Mouse (Mus musculus) kidney, embryonic 15.5 days (tissue): Measurements from ENCODE around the gene Epha1. TPM values are rescaled to one million over a fixed set of nuclear protein-coding genes. Genes with fewer than 3 reads are reported as not detected.

ENCODE experiments used
- ATAC-seq: fragments of 200-750 bp; cut with Nextera tagmentation; replicated peaks from 2 replicates; pipeline ENCODE4 v1.8.0; 2017; ENCODE audit warnings: moderate TSS enrichment; ENCODE audit not compliant: low FRiP score
- H3K27ac ChIP-seq: fragments of 300-500 bp; sonication (generic); 2 replicates; pipeline ENCODE4 v1.5.1; 2015; ENCODE audit warnings: mild to moderate bottlenecking, inconsistent platforms
- H3K27me3 ChIP-seq: fragments of 300-500 bp; sonication (generic); 2 replicates; pipeline ENCODE4 v1.6.1; 2015; ENCODE audit warnings: inconsistent platforms
- H3K36me3 ChIP-seq: fragments of 300-500 bp; sonication (generic); 2 replicates; pipeline ENCODE4 v1.6.1; 2015; ENCODE audit warnings: inconsistent platforms
- H3K4me1 ChIP-seq: fragments of 300-500 bp; sonication (generic); 2 replicates; pipeline ENCODE4 v1.6.1; 2015; ENCODE audit warnings: inconsistent platforms
- H3K4me2 ChIP-seq: fragments of 300-500 bp; sonication (generic); 2 replicates; pipeline ENCODE4 v1.6.1; 2015; ENCODE audit warnings: moderate library complexity, mild to moderate bottlenecking, inconsistent platforms
- H3K4me3 ChIP-seq: fragments of 300-500 bp; sonication (generic); replicated peaks from 2 replicates; pipeline ENCODE4 v1.5.1; 2015; ENCODE audit warnings: mild to moderate bottlenecking, inconsistent platforms
- H3K9ac ChIP-seq: fragments of 300-500 bp; sonication (generic); 2 replicates; pipeline ENCODE4 v1.6.1; 2015; ENCODE audit warnings: mild to moderate bottlenecking, inconsistent platforms
- H3K9me3 ChIP-seq: fragments of 300-500 bp; sonication (generic); replicated peaks from 2 replicates; pipeline ENCODE4 v1.6.1; 2016; ENCODE audit warnings: inconsistent platforms
- WGBS: fragments of 180-500 bp; shearing (Covaris S2); methylation state at CpG from one replicate; pipeline ENCODE4 v1.1.7; 2015; ENCODE audit warnings: mixed read lengths; 5-methylcytosine and 5-hydroxymethylcytosine counted together
- polyA plus RNA-seq: library from polyadenylated mRNA; unstranded; fragments of >200 nt; fragmentation: Nextera tagmentation; extraction: Ambion mirVana; gene quantifications from 2 replicates; pipeline ENCODE4 v1.2.1, GENCODE M21; 2015

Epha1 gene
- polyA plus RNA-seq, 1 experiment from 2014 or later, result 7.5 TPM

- no peak for ATAC-seq
- H3K9ac ChIP-seq, result no peak overlapping the region
- no peak overlapping the region for H3K27ac ChIP-seq
- 80% methylated on average over 3 of the region's 3 CpGs for WGBS
- H3K4me2 ChIP-seq, result no peak overlapping the region
- no peaks in the 10 kb centered on the region for H3K36me3 ChIP-seq
- H3K4me3 ChIP-seq, result no peak overlapping the region
- no peaks in the 10 kb centered on the region for H3K4me1 ChIP-seq
- H3K27me3 ChIP-seq, result no peaks in the 10 kb centered on the region
- H3K9me3 ChIP-seq, result no peaks in the 10 kb centered on the region
Measured at GRCm38 (mm10) chr6:42330946-42331345, 42.1 kb downstream of the Epha1 start.

- Histone ChIP-seq H3K27me3 (no peaks in the 10 kb centered on the region), H3K4me1 (peaks cover 1% of the 10 kb centered on the region; the same call in 1 of the 2 replicates), H3K9me3 (no peaks in the 10 kb centered on the region), H3K27ac (no peak overlapping the region), H3K9ac (no peak overlapping the region), H3K4me2 (no peak overlapping the region), H3K4me3 (no peak overlapping the region), H3K36me3 (no peaks in the 10 kb centered on the region)
- whole genome bisulfite sequencing, result 64% methylated on average over 3 of the region's 3 CpGs
- ATAC-seq, result 0 out of 2 replicates have a peak, but pooled peaks have one; percentile 18
Measured at GRCm38 (mm10) chr6:42330216-42330615, 42.9 kb downstream of the Epha1 start.

DNA sequence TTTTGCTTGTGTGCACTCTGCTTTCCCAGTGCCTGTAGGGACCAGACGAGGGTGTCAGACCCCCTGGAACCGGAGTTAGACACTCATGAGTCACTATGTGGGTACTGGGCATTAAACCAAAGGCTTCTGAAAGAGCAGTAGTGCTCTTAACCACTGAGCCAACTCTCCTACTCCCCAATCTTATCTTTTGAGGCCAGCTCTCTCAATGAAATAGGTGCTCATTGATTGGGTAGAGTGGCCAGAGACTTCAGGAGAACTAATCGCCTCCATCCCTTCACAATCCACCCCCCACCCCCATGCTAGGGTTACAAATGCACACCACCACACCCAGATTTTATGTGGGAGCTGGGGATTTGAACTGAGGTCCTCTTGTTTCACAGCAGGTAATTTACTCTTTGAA is 44.3 kb downstream of the Epha1 start:
- WGBS, result 76% methylated on average over 3 of the region's 3 CpGs
- no peak overlapping the region for H3K4me2 ChIP-seq
- no peak for ATAC-seq

GRCm38 (mm10) chr6:42326509-42326908 is 46.6 kb downstream of the Epha1 start:
- no peak for ATAC-seq
- H3K9me3 ChIP-seq, result no peaks in the 10 kb centered on the region
- H3K4me3 ChIP-seq, result no peak overlapping the region
- H3K4me1 ChIP-seq, result peaks cover 22% of the 10 kb centered on the region
- no peaks in the 10 kb centered on the region for H3K36me3 ChIP-seq
- WGBS, result 85% methylated on average over 3 of the region's 3 CpGs
- no peak overlapping the region for H3K27ac ChIP-seq
- no peak overlapping the region for H3K9ac ChIP-seq
- H3K4me2 ChIP-seq, result no peak overlapping the region
- peaks cover 34% of the 10 kb centered on the region for H3K27me3 ChIP-seq

More for the DNA sequence above, 44.3 kb downstream of the Epha1 start:
- H3K9ac ChIP-seq, result no peak overlapping the region
- no peak overlapping the region for H3K4me3 ChIP-seq
- peaks cover 11% of the 10 kb centered on the region for H3K27me3 ChIP-seq
- H3K36me3 ChIP-seq, result no peaks in the 10 kb centered on the region
- no peak overlapping the region for H3K27ac ChIP-seq
- peaks cover 16% of the 10 kb centered on the region for H3K4me1 ChIP-seq
- H3K9me3 ChIP-seq, result no peaks in the 10 kb centered on the region

GRCm38 (mm10) chr6:42325268-42325609 is 47.8 kb downstream of the Epha1 start:
- no peak for ATAC-seq
- WGBS, result 7% methylated on average over 7 of the region's 7 CpGs
- H3K9ac ChIP-seq, result 0 out of 2 replicates have a peak overlapping the region, but pooled peaks have one; percentile 53

GRCm38 (mm10) chr6:42324482-42325267 is 48.4 kb downstream of the Epha1 start, which contains the start of gene Fam131b:
Gene Fam131b (minus strand): TSS chr6:42324643.
- Histone ChIP-seq H3K4me3 (peak within 1 kb of the TSS; percentile 67), H3K4me1 (peaks cover 22% of the 10 kb centered on the region), H3K9ac (peak within 1 kb of the TSS; percentile 53), H3K9me3 (no peaks in the 10 kb centered on the region), H3K36me3 (no peaks in the 10 kb centered on the region), H3K4me2 (peak within 1 kb of the TSS; percentile 99), H3K27ac (no peak within 1 kb of the TSS), H3K27me3 (peaks cover 43% of the 10 kb centered on the region)
- peak; percentile 76 for ATAC-seq
- under 1% methylated on average over 37 of the region's 68 CpGs for WGBS

More at GRCm38 (mm10) chr6:42325268-42325609, 47.8 kb downstream of the Epha1 start:
- H3K27ac ChIP-seq, result no peak overlapping the region
- H3K4me2 ChIP-seq, result peak overlapping the region; percentile 99
- peaks cover 43% of the 10 kb centered on the region for H3K27me3 ChIP-seq
- H3K36me3 ChIP-seq, result no peaks in the 10 kb centered on the region
- no peaks in the 10 kb centered on the region for H3K9me3 ChIP-seq
- H3K4me1 ChIP-seq, result peaks cover 22% of the 10 kb centered on the region
- peak overlapping the region; percentile 67 for H3K4me3 ChIP-seq

GRCm38 (mm10) chr6:42324067-42324481 is 49.0 kb downstream of the Epha1 start:
- peak; percentile 74 for ATAC-seq
- Histone ChIP-seq H3K4me2 (peak overlapping the region; percentile 99), H3K27ac (no peak overlapping the region), H3K4me1 (peaks cover 22% of the 10 kb centered on the region), H3K27me3 (peaks cover 43% of the 10 kb centered on the region), H3K9ac (peak overlapping the region; percentile 53), H3K9me3 (no peaks in the 10 kb centered on the region), H3K36me3 (no peaks in the 10 kb centered on the region), H3K4me3 (peak overlapping the region; percentile 67)
- under 1% methylated on average over 21 of the region's 32 CpGs for WGBS

- H3K36me3 ChIP-seq, result no peaks in the 10 kb centered on the region
- H3K27ac ChIP-seq, result no peak overlapping the region
- H3K9ac ChIP-seq, result peak overlapping the region; percentile 53
- H3K27me3 ChIP-seq, result peaks cover 43% of the 10 kb centered on the region
- no peaks in the 10 kb centered on the region for H3K9me3 ChIP-seq
- 2% methylated on average over 26 of the region's 28 CpGs for WGBS
- ATAC-seq, result peak; percentile 57; the same call in 1 of the 2 replicates
- H3K4me1 ChIP-seq, result peaks cover 22% of the 10 kb centered on the region
- H3K4me3 ChIP-seq, result peak overlapping the region; percentile 67
- H3K4me2 ChIP-seq, result peak overlapping the region; percentile 99
Measured at GRCm38 (mm10) chr6:42323371-42324066, 49.5 kb downstream of the Epha1 start.

GRCm38 (mm10) chr6:42318293-42318692 is 54.8 kb downstream of the Epha1 start:
- ATAC-seq, result no peak
- Histone ChIP-seq H3K4me3 (no peak overlapping the region), H3K36me3 (no peaks in the 10 kb centered on the region), H3K27ac (no peak overlapping the region), H3K4me2 (no peak overlapping the region), H3K27me3 (peaks cover 27% of the 10 kb centered on the region), H3K4me1 (peaks cover 1% of the 10 kb centered on the region), H3K9ac (no peak overlapping the region), H3K9me3 (no peaks in the 10 kb centered on the region)
- WGBS, result 78% methylated on average over 4 of the region's 4 CpGs

- no peaks in the 10 kb centered on the region for H3K9me3 ChIP-seq
- no peaks in the 10 kb centered on the region for H3K27me3 ChIP-seq
- H3K4me3 ChIP-seq, result no peak overlapping the region
- no peak overlapping the region for H3K4me2 ChIP-seq
- peaks cover 3% of the 10 kb centered on the region; the same call in 1 of the 2 replicates for H3K36me3 ChIP-seq
- H3K4me1 ChIP-seq, result no peaks in the 10 kb centered on the region
- WGBS, result 80% methylated on average over 2 of the region's 2 CpGs
- H3K9ac ChIP-seq, result no peak overlapping the region
- no peak for ATAC-seq
- no peak overlapping the region for H3K27ac ChIP-seq
Measured at GRCm38 (mm10) chr6:42310427-42311053, 62.5 kb downstream of the Epha1 start.

GRCm38 (mm10) chr6:42309816-42310378 is 63.2 kb downstream of the Epha1 start:
- WGBS, result 47% methylated on average over 8 of the region's 8 CpGs
- no peak overlapping the region for H3K4me3 ChIP-seq
- ATAC-seq, result no peak

More at GRCm38 (mm10) chr6:42309816-42310378, 63.2 kb downstream of the Epha1 start:
- Histone ChIP-seq H3K9me3 (no peaks in the 10 kb centered on the region), H3K4me1 (no peaks in the 10 kb centered on the region), H3K4me2 (no peak overlapping the region), H3K36me3 (peaks cover 3% of the 10 kb centered on the region; the same call in 1 of the 2 replicates), H3K27ac (no peak overlapping the region), H3K9ac (no peak overlapping the region), H3K27me3 (no peaks in the 10 kb centered on the region)
